9 mouse cellular contexts compared by ENCODE assay signal in genomic region chr1:41264214-41264613, GRCm38 (mm10).
DNase-seq lines count a peak whose midpoint lies in the region; ATAC-seq lines count a peak whose summit lies in the region.
"Had no signal": no experiment of that assay in that cellular context is flagged by ENCODE, and none has a peak within 500 bp of the region (broad histone marks: within the 10 kb centered on the region; RNA-seq: fewer than 3 reads in every experiment).

No protein-coding gene starts in this region.

- no peaks in the 10 kb centered on the region for H3K36me3 ChIP-seq in heart, embryonic 10.5 days
- no peaks in the 10 kb centered on the region for H3K36me3 ChIP-seq in embryonic facial prominence, embryonic 14.5 days (ENCODE audit: control insufficient read depth, insufficient read depth, low read length)
- H3K36me3 ChIP-seq: intestine, embryonic 15.5 days had no signal

- H3K27ac ChIP-seq in heart, embryonic 10.5 days, result no peak overlapping the region
- H3K27ac ChIP-seq in embryonic facial prominence, embryonic 14.5 days (replicated peaks; ENCODE audit: low read depth, low read length), result no peak overlapping the region
- H3K27ac ChIP-seq: intestine, embryonic 15.5 days had no signal

- H3K9ac ChIP-seq in embryonic facial prominence, embryonic 14.5 days (ENCODE audit: low read depth, low read length), result no peak overlapping the region
- H3K9ac ChIP-seq: intestine, embryonic 15.5 days had no signal

- no peaks in the 10 kb centered on the region for H3K27me3 ChIP-seq in heart, embryonic 10.5 days (ENCODE audit: insufficient read depth, poor library complexity, severe bottlenecking)
- H3K27me3 ChIP-seq in embryonic facial prominence, embryonic 14.5 days (replicated peaks; ENCODE audit: control insufficient read depth, insufficient read depth, low read length), result no peaks in the 10 kb centered on the region
- H3K27me3 ChIP-seq: intestine, embryonic 15.5 days had no signal

- intact Hi-C loops in heart, postnatal 10 days (cut with DNase I), result loop anchor here (10.0 kb wide), 1 partner anchor 1451 kb away; no protein-coding TSS in a partner anchor
- intact Hi-C loops in left cerebral cortex, postnatal 4 days (cut with DNase I), result loop anchor here (10.0 kb wide), 1 partner anchor 259 kb away; no protein-coding TSS in a partner anchor

- DNase-seq in heart, postnatal 10 days, result peak; percentile 31 to 57
- no peak for DNase-seq in heart, embryonic 10.5 days (ENCODE audit: low spot score)
- peak; percentile 3 for DNase-seq in ovary, postnatal 14 days (ENCODE audit: low spot score)
- no peak for DNase-seq in ovary, adult 18-20 months (ENCODE audit: low spot score)
- peak; percentile 7 for DNase-seq in embryonic facial prominence, embryonic 14.5 days (ENCODE audit: low spot score)
- no peak for DNase-seq in B cell, adult 2 months
- no peak for DNase-seq in left cerebral cortex, postnatal 4 days

- no peaks in the 10 kb centered on the region for H3K4me1 ChIP-seq in heart, embryonic 10.5 days
- H3K4me1 ChIP-seq in embryonic facial prominence, embryonic 14.5 days (ENCODE audit: control insufficient read depth, insufficient read depth, low read length), result no peaks in the 10 kb centered on the region
- H3K4me1 ChIP-seq: intestine, embryonic 15.5 days had no signal

- H3K4me2 ChIP-seq in embryonic facial prominence, embryonic 14.5 days (ENCODE audit: low read depth, low read length), result no peak overlapping the region
- H3K4me2 ChIP-seq: intestine, embryonic 15.5 days had no signal

- no peaks in the 10 kb centered on the region for H3K9me3 ChIP-seq in heart, embryonic 10.5 days
- H3K9me3 ChIP-seq in embryonic facial prominence, embryonic 14.5 days (ENCODE audit: control insufficient read depth, low read length), result no peaks in the 10 kb centered on the region
- H3K9me3 ChIP-seq: intestine, embryonic 15.5 days had no signal

- no peak overlapping the region for H3K4me3 ChIP-seq in heart, embryonic 10.5 days
- H3K4me3 ChIP-seq in embryonic facial prominence, embryonic 14.5 days (ENCODE audit: low read depth, low read length), result no peak overlapping the region
- H3K4me3 ChIP-seq: intestine, embryonic 15.5 days had no signal

- ATAC-seq in embryonic facial prominence, embryonic 14.5 days (ENCODE audit: low read depth), result no peak
- ATAC-seq in cerebellum, adult (ENCODE audit: insufficient number of reproducible peaks, low FRiP score, low TSS enrichment), result no peak; the same call in 1 of the 2 replicates
- ATAC-seq: intestine, embryonic 15.5 days had no signal

- WGBS in heart, embryonic 10.5 days, result 32% methylated on average over 10 of the region's 10 CpGs
- 32% methylated on average over 10 of the region's 10 CpGs for WGBS in embryonic facial prominence, embryonic 14.5 days

Comparison
In these comparisons a context has a peak if more than half of its experiments do, and no peak if none do; other contexts are left out.
1. DNase-seq: peak in heart, postnatal 10 days (2 of 2), ovary, postnatal 14 days (single experiment) and embryonic facial prominence, embryonic 14.5 days (single experiment); none in heart, embryonic 10.5 days (single experiment), ovary, adult 18-20 months (single experiment), B cell, adult 2 months (0 of 2) and left cerebral cortex, postnatal 4 days (single experiment).